Mouse (Mus musculus): ENCODE measurements around the gene Arl6ip5.
"Not testable (repeated sequence)": the region's sequence is repeated elsewhere in the genome, so short reads cannot be mapped to it uniquely, and the experiment has no call there.

Arl6ip5 gene

GRCm38 (mm10) chr6:97224505-97224904 is 14.0 kb downstream of the Arl6ip5 start:
- peak; percentile 87 for DNase-seq

DNA sequence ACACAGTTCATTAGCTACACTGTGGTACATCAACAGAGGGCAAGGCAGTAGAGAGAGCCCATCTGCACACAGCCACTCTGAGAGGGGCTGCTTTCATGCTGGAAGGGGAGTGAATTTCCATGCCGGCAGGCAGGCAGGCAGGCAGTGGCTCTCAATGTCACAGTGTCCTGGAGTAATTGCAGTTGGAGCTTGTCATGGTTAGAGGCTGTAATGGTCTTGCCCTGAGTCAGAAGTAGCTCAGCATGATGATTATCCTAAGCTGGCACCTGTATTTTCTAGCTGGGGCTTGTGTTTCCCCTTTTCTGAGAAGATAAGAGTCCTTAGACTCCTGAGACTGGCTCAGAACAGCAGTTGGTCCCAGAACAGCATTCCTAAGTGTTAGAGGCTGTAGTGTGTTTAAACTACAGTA is 15.6 kb downstream of the Arl6ip5 start:
- DNase-seq, result peak; percentile 87

DNA sequence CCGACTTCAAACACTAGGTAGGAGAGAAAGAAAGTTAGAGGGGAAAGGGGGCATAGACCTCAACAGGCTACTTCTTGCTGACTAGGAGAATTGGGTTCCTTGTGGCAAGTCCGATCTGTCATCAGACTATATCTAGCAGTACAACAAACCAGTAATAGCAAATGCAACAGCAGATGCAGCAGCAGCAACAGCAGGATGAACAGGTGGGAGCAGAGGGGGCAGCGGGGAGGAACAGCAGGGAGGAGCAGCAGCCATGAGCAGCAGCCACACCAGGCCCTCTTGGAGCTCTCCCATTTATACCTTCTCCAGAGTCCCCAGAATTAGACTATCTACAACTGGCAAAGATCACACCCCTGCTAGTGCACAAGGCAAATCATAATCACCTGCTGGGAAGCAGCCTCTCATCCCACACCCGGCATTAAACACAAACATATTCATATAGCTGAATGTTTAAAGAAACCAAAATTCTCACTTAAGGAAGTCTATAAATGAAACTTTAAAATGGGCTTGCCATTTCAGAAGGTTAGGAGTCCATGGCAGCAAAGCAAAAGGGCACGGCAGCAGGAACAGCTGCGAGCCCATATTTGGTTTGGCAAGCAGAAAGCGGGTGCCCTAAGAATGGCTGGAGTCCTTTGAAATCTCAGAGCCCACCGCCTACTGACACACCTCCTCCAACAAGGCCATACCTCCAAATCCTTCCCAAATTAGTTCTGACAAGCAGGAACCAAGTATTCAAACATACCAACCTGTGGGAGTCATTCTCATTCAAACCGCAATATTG is 16.8 kb downstream of the Arl6ip5 start:
- DNase-seq, result peak; percentile 60

DNA sequence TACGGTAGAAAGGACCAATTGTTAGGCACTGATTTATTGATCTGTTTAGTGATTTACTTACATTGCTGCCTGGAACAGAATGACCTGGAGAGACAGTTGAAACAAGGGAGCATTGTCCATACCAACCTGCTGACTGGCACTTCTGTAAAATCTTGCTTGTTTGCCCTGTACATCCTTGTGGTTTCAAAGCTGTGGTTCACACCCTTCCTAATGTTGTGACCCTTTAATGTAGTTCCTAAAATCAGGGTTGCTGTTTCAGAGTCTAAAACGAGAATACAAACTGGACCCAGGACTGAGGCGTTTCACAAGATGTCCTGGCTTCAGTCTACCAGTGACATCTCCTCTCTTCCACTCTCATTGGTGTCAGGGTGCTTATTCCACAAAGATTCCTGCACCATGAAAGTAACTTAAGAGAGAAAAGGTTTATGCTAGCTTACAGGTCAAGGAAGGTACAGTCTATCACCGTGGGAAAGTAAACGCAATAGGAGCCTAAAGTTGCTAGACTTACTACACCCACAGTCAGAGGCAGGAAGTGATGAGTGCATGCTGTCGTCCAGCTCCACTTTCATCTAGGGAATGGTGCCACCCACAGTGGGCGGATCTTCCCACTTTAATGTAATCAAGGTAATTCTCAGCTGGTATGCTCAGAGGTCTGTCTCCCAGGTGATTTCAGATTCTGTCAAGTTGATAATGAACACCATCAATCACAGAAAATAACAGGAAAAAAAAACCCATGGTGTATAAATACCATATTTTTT is 24.6 kb downstream of the Arl6ip5 start:
- DNase-seq, result no peak

DNA sequence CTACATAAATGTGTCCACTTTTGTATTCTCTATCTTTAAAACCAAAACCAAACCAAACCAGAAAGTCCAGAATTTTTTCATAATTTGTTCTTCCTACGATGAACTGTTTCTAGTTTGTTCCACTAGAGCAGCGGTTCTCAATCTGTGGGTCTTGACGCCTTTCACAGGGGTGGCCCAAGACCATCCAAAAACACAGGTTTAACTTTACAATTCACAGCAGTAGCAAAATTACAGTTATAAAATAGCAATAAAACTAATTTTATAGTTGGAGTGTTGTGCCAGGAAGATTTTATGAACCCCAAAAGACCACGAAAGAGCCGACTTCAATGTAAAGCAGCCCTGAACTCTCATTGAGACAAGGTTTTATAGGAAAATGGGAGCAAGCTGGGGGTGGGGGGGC is 25.6 kb downstream of the Arl6ip5 start:
- no peak for DNase-seq

GRCm38 (mm10) chr6:97239360-97239759 is 28.9 kb downstream of the Arl6ip5 start:
- no peak for DNase-seq

GRCm38 (mm10) chr6:97240092-97240491 is 29.6 kb downstream of the Arl6ip5 start:
- no peak for DNase-seq

- no peak for DNase-seq
Observed at GRCm38 (mm10) chr6:97242522-97242921, 32.0 kb downstream of the Arl6ip5 start.

DNA sequence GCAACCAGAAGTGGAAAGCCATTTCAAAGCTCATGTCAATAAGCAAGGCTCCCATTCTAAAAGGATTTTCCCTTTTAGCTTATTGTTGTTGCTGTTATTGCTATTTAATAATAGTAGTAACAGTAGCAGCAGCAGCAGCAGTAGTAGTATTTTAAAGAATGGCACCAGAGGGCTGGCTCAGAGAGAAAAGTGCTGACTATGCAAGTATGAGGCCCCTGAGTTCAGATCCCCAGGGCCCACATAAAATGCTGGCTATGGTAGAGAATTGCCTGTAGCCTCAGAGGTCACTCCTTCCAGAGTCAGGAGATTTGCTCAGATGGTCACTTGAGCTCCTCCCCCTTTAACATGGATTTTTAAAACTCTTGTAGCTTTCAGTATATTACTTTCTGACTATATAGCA is 34.7 kb downstream of the Arl6ip5 start:
- no peak for DNase-seq

DNA sequence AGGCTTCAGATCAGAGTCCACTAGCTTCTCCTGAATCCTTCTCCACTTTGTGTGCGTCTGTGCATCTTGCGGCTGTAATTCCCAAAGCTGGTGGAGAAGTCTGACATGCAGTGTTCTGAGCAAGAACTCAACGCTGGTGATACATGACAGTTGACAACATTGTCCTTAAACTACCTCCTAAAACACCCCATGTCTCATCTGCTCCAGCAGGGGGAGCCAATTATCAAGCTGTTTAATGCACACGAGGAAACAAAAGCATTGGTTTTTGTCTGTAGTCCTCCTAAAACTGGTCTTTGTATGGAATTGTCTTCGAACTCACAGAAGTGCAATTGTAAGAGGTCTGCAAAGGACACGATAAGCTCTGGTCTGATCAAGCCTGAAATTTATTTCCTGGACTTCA is 40.5 kb downstream of the Arl6ip5 start:
- DNase-seq, result peak; percentile 94

DNA sequence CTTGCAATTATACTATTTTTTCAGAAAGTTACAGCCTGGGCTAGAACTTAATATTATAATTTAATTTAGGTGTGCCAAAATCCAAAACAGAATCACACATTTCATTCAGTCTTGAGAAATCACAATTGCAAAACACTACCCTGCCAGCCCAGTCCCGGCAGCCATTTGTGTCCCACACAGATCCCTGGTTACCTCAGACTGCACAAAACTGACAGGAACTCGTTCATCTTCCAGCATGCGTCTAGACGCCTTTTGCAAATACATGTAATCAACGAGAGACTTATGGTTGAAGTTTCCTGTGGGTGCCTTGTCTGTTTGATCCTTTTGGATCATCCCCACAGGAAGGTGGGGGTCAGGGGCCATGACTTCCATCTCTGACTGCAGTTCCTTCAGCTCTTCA is 41.6 kb downstream of the Arl6ip5 start:
- peak; percentile 86 for DNase-seq

DNA sequence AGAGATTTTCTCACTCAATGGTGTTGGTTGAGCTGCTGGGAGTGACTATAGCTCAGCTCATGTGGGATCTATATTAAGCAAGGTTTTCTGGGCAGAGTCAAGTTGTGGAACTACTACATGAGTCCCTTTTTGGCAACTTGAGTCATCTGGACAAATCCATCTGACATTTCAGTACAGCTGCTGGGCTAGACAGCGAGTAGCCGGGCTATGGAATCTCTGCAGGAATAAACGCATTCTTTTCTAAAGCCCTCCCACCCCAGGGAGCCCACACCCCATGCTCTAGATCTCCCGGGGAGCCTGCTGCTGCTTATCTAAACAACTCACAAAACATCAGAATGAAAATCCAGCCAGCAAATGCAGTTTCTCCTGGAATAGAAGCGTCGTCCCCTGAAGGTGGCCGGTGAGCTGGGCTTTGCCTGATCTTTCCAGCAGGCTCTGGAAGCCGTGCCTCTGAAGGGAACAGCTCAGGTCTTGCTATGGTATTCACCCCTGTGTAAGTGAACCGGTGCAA is 42.3 kb downstream of the Arl6ip5 start, which contains the start of gene Lmod3:
Gene Lmod3 (minus strand): TSS at position 49 of the 511 bp plus-strand sequence.
- peak; percentile 95 for DNase-seq

DNA sequence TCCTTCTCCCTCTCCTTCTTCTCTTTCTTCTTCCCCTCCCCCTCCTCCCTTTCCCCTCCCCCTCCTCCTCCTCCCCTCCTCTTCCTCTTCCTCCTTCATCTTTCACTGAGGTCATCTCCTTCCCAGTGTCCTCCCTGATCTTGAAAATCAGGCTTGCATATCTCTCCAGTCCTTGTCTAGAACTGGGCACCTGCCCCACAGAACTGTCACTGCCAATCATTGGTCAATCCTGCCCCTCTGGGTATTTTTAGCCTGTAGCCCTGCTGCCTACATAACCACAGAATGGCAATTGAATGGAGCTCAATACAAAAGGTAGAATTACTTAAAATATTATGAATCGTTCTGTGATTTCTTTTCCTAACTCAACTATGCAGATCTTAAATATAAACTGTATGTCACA is 48.0 kb downstream of the Arl6ip5 start:
- peak; percentile 88 for DNase-seq

DNA sequence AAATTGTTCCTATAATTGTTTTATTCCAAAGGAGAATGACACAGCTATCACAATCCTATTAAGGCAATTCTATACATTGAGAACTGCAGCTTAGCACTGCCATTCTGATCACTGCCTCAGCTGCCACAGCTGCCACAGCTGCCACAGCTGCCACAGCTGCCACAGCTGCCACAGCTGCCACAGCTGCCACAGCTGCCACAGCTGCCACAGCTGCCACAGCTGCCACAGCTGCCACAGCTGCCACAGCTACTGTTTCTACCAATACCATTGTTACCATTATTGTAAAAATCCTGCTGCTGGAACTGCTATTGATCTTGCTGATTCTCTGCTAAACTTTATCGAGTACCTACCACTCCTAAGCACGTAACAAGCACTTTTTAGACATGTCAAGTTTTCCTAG is 49.4 kb downstream of the Arl6ip5 start:
- DNase-seq, result not testable (repeated sequence)

DNA sequence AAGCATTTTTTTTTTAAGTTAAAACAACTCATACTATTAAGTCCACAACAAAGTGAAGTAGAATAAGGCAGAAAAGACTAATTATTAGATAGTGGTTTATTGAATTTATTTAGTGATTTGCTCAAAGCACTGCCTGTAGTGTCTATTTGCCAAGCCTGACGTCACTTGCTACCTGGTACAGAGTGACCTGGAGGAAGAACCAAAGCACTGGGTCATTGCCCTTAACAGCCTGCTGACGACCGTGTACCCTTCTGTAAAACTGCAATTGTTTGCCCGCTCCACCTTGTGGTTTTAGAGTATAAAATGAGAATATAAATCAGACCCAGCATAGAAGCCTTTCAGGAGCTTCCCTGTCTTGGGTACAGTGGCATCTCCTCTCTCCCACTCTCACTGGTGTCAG is 51.7 kb downstream of the Arl6ip5 start:
- DNase-seq, result peak; percentile 56

GRCm38 (mm10) chr6:97263750-97264149 is 53.3 kb downstream of the Arl6ip5 start:
- DNase-seq, result not testable (repeated sequence)

DNA sequence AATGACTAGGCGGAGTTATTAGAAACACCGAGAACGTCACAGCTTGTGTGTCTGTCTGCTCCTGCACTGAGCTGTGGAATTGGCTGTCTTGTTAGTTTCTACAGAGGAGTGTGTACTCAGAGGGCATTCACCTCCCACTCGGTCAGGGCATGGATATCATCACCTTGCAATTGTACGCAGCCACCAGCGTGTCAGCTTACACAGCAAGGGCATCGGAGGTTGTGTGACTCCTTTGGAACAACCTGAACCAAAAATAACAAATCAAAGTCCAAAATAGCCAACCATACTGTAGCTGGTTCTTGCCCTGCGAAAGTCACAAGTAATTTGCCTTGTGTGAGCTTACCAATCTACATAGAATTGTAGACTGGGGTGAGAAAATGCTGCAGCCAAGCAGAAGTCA is 54.8 kb downstream of the Arl6ip5 start:
- DNase-seq, result peak; percentile 97

DNA sequence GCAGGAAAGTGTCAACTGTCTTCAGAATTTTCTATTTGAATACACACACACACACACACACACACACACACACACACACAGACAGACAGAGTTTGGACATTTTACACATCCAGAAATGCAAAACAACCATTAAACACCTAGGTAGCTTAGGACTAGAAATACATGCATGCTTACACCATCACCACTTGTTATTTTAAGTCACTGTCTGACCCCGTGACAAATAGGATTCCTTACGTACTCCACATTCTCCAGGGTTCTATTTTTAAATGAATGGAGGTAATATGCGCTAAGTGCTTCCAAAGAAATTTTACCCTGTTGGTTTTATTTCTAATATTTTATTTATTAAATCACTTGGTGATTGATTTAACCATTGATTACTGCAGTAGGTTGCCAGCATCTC is 55.2 kb downstream of the Arl6ip5 start:
- no peak for DNase-seq

- peak; percentile 69 for DNase-seq
Observed at GRCm38 (mm10) chr6:97266661-97267060, 56.2 kb downstream of the Arl6ip5 start.

DNA sequence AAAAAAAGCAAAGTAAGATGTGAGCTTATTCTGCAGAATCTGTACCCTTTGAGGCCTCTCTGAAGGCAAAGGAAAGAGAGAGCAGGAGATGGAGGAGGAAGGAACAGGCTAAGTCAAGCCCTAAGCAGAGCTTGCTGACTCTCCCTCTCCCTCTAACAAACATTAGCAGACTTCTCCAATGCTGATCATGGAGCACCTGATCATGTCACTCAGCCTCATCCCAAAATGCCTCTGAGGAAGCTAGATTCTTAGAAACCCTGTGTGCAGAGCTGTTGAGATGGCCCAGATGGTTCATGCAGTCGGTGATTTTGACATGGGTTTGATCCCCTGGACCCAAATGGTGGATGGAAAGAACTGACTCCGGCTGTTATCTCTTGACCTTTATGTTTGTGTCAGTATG is 56.6 kb downstream of the Arl6ip5 start:
- peak; percentile 39 for DNase-seq

DNA sequence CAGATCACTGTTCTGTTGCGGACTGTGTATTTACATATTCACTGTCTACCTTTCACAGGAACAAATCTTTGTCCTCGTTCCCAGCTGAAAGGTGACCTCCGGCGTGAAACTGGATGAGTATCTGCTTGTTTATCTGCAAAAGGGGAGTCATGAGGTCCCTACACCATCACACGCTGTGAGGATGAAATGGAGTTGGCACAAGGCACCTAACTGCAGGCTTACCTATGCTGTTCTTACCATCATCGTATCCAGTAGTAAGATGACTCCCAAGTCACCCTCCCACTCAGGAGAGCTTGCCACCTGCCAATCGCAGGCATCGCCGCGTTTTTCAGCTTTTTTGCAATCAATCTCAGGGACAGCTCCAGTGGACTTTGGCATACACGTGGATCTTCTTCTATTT is 59.1 kb downstream of the Arl6ip5 start:
- peak; percentile 84 for DNase-seq

DNA sequence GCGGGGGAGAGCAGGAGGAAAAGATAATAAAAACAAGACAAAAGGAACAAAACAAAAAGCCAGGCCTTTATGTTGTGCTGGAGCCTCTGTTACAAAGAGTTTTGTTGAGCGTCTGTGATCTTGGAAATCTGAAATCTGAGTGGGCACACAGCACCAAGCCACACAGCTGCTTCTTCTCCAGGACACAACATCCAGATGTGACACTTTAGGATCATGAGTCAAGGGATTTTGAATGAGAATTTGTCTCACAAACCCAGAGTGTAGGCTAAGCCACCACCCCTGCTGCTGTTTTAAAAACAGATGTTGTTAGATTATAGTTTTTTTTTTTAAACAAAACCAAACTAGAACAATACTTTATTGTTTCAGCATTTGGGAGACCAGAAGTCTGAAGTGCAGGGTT is 61.9 kb downstream of the Arl6ip5 start:
- DNase-seq, result peak; percentile 59

DNA sequence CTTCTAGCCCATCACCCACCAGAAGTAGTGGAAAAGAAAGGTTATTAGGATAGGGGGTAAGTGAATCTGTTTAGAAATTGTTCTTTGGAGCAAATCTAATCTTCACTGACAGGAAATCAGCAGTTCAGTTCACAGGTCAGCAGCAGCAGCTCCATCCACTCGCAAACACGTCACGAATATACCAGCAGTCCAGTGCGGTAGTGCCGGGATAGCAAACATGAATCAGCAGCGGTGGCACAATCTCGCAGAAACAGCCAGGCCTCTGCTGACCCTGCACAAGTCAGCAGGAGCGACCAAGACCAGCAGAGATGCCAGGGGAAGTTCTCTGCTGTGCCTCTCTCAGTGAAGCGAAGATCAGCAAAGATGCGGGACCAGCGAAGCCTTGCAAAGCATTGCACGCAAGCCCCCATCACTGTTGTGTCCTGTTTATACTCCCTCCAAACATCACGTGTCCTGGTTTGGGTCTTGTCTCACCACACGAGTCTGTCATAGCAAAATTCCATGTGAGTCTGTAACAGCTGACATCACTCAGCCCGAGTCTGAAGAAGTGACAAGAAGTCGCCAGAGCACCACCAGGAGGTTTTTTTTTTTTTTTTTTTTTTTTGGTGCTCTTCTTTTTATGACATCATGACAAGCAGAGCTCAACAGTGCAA is 62.7 kb downstream of the Arl6ip5 start:
- peak; percentile 93 for DNase-seq
